Mouse (Mus musculus): ENCODE measurements around the gene Gbx2.

DNA sequence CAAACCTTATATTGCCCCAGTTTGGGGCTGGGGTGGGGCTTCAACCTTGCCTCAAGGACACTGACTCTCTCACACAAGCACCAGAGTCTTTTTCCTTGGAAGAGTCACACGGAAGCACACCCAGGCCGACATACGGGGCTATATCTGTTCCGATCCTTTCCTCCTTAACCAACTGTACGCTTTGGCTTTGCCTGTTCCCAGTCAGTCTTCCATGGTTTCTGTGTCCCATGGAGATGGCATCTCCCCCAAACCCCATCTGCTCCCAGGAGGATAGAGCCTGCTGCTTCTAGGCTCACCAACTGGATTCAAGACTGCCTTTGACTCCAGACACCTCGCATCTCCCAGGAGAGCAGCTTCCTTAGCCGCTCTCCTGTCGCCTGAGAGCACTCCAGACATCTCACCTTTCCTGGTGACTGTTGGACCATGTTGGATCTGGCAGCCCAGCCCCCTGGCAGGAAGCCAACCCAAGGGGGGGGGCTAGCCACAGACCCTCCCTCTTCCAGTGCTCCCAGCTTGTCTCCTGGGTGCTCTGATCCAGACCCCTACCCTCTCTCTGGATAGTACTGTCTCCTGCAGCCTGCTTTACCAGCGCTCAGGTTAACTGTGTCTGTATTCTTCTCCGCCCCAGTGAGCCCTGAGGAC, 38.2 kb upstream of the Gbx2 start:
- TF ChIP-seq CTCF (IDR thresholded peaks at IDR 0.05; ENCODE audit: borderline replicate concordance, insufficient read depth, low read depth, low read length) (no peak), POLR2A (IDR thresholded peaks at IDR 0.05; ENCODE audit: borderline replicate concordance, insufficient read depth, low read length) (no peak)
